Mouse (Mus musculus): ENCODE data around the gene Dcbld1. TPM values are rescaled to one million over a fixed set of nuclear protein-coding genes. Genes with fewer than 3 reads are reported as not detected.
"Not testable (repeated sequence)": the region's sequence is repeated elsewhere in the genome, so short reads cannot be mapped to it uniquely, and the experiment has no call there.

The Dcbld1 gene
- polyA plus RNA-seq, 1 experiment from 2014 or later = 3.5 TPM

DNA sequence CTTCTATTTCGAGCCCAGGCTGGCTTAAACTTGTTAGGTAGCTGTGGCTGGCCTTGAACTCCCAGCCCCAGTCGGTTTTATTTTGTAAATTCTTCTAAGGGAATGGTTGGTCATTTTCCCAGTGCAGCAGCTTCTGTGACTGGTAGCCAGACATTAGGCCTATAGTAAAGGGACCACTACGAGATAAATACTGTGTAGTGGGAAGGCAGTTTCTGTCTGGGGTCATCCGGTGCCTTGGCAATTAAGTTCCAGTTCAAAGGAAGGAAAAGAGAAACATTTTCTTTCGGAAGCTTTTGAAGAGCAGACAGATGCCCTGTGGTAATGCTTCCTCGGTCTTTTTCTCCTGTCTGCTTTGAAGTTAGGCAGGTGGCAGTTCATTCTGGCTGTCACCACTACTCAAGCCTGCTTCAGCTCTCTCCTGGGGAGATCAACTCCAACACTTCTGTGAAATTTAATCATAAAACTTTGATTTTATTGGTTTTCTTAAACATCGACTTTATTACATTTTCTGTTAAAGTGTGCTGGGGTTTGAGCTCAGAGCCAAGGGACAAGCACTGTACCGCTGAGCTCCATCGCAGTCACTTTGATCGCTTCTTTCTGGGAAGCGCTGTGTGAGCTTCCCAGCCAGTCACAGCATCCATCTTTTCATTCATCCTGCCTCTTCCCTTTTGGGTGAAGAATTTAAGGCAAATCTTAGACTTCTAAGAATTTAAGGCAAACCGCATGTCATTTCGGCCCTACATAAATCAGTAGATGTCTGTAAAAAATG, 24.9 kb downstream of the Dcbld1 start:
- peak; percentile 8 for DNase-seq (ENCODE audit: low spot score)

DNA sequence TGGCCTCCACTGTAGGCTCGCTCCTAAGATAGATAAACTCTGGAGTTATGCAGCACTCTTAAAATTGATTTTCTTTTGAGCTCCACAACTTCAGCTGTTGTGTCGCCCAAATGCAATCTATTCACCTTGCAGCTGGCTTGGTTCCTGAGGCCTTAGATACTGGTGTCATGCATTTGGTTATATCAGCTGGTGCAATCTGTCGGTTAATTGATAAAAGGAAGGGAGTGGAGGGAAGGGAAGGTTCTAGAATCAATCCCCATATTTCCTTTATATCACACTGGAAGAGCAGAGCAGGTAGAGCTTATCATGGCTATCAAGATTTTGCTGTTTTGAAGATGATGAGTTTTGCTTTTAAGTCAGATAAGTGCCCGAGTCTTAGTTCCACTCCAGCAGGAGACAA, 26.8 kb downstream of the Dcbld1 start:
- no peak for DNase-seq (ENCODE audit: low spot score)

- DNase-seq (ENCODE audit: low spot score) = no peak
Observed at GRCm38 (mm10) chr10:52264162-52264561, 30.7 kb downstream of the Dcbld1 start.

DNA sequence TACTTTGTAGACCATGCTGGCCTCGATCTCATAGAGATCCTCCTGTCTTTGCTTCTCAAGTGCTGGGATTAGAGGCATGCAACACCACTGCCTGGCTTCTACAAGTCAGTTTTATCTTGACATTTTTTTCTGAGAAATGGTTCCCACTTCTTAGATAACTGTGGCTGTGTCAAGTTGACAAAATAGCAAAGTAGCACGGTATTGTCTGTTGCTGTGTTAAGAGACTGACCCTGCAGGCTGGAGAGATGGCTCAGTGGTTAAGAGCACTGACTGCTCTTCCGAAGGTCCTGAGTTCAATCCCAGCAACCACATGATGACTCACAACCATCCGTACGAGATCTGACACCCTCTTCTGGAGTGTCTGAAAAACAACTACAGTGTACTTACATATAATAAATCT, 35.5 kb downstream of the Dcbld1 start:
- no peak for DNase-seq (ENCODE audit: low spot score)

- DNase-seq (ENCODE audit: low spot score) = no peak
Observed at GRCm38 (mm10) chr10:52271385-52271784, 38.0 kb downstream of the Dcbld1 start.

DNA sequence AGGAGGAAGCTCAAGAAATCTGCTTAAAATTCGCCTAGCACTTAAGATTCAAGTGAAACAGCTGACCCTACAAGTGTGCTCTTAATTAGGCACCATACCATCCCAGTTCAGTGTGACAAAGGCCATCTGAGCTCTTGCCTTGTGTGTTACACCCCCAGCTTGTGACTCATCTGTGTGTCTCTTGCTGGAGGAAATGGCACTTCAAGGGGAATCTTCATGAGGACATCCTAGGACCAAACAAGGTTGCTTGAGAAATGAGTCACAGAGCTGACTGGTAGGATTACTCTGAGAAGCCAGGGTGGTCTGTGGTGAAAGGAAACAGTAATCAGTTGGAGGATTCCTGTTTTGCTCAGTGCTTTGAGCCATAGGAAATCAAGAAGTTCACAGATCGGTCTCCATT, 39.6 kb downstream of the Dcbld1 start:
- DNase-seq (ENCODE audit: low spot score) = no peak

DNA sequence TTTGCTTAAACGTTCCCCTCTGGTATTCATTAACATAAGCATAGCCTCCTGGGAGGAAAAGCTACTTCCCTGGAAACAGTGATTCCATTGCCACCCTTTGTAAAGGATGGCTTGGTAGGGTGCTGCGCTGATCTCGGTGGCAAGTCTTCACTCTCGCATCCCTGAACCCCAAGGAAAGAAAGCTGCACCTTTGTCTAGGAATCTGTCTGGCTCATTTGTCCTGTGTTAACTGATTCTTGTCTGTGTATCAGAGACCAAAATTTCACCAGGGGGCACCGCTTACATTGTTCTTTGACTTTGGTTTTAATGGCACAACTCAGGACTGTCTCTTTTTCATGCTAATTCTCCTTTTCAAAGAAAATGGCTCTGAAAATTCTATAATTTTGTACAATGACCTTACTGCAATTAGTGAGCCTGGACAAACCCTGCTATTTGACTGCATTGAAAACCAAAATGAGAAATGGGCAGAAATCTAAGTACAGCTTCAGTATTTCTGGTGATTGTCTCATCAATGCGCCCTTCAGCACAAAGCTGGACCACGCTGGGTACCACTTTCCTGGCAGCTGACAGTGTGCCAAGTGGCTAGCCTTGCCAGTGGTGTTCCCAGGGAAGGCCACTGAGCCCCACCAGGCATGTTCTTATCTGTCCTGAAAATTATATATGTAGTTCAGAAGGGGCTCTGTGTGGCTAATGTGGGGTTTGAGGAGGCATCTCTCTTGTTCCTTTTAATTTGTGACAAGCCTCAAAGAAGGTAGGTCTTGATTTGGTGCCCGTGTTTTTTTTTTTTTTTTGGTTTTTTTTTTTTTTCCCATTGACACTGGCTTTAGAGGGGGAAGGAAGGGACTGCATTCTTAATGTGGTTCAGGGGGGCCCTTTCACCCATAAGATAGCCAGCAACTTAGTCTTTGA, 40.8 kb downstream of the Dcbld1 start:
- no peak for DNase-seq (ENCODE audit: low spot score)

DNA sequence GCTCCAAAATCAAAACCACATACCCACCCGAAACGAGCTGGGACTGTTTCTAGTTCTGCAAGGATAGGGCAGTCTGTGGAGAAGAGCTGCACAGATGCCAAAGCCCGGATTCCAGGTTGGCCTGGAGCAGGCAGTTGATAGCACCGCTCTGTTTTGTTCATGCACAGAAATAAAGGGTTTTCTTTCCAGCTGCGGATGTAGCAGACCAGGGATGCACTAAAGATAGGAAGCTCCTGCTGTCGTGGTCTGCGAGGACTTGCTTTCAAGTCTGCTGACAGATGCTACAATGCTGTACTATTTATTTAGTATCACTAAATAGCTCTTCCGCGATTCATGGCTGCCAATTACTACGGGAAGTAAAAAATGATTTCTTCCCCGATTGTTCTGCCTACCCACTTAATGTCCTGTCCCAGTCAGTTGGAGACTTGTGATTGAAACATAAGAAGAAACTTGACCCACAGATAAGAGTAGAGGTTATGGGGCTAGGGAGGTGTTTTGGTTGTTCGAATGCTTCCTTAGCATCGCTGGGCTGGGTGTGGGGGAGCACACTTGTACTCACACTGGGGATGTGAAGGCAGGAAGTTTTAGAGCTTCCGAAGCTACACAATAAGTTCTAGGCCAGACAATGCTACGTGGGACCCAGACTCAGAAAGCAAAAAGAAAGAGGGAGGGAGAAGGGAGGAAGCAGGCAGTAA, 41.6 kb downstream of the Dcbld1 start:
- DNase-seq (ENCODE audit: low spot score) = no peak

- DNase-seq (ENCODE audit: low spot score) = no peak
Observed at GRCm38 (mm10) chr10:52276579-52276978, 43.2 kb downstream of the Dcbld1 start.

GRCm38 (mm10) chr10:52277564-52277963, 44.1 kb downstream of the Dcbld1 start:
- not testable (repeated sequence) for DNase-seq (ENCODE audit: low spot score)

- no peak for DNase-seq (ENCODE audit: low spot score)
Observed at GRCm38 (mm10) chr10:52278011-52278434, 44.6 kb downstream of the Dcbld1 start.

DNA sequence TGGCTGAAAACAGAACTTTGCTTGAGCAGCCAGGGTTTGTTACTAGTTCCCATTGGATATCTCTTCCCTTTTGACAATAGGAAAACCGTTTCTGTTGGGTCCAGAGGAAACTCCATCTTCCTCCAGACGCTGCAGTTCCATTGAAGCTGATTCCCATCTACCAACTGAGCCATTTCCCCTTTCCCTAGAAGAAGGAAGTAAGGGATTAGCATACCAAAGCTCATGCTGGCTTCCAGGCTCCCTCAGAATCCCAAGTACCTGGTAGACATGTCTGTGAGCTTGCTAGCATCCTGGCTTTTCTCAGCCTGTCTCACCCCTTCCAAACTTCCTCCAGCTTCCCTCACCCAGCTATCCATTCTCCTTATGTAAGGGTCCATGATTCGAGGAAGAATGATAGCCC, 45.4 kb downstream of the Dcbld1 start:
- DNase-seq (ENCODE audit: low spot score) = no peak

DNA sequence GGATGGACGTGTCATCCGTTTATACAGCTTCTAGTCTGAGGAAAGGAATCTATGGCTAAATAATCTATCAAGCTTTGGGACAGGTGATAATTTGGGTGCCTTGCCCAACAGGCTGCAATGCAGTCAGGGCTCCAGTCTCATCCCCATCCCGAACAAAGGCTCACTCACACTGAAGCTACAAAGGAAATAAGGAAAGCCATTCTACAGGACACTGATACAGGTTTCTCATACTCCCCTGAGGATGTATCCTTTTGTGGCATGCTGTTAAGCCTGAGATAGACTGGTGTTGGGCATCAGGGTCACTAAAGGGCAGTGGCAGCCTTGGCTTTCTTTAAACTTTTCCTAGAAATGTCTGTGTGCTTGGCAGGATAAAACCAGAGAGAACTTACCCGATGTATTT, 46.5 kb downstream of the Dcbld1 start:
- DNase-seq (ENCODE audit: low spot score) = no peak

DNA sequence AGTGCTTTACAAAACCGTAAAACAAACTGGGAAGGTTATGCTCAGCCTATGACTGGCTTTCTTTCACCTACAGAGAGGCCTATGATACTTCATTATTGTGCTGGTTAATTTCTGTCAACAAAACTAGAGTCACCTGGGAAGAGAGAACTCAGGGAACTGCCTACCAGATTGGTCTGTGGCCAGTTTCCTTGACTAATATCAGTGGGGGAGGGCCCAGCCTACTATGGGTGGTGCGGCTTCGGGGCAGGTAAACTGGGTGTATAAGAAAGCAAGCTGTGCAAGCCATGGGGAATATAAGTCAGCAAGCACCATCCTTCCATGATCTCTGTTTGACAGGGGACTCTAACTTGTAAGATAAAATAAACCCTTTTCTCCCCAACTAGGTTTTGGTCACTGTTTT, 47.2 kb downstream of the Dcbld1 start:
- DNase-seq (ENCODE audit: low spot score) = no peak

DNA sequence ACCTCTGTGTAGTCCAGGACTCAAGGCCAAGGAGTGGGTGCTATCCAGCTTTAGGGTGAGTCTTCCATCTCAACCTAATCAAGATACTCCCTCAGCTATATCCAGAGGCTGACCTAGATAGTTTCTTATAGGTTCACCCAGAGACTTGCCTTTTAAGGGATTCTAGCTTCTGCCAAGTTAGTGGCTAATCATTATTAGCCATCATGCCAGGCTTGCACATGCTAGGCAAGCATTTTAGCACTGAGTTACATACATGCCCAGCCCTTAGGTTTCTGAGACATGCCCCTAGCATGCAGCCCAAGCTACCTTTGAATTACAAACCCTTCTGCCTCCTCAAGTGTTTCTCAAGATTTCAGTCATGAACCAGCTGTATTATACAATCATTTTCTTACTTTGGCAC, 47.9 kb downstream of the Dcbld1 start:
- DNase-seq (ENCODE audit: low spot score) = no peak

GRCm38 (mm10) chr10:52284578-52284977, 51.2 kb downstream of the Dcbld1 start:
- peak; percentile 8 for DNase-seq (ENCODE audit: low spot score)

- DNase-seq (ENCODE audit: low spot score) = no peak
Observed at GRCm38 (mm10) chr10:52287852-52288533, 54.6 kb downstream of the Dcbld1 start.

DNA sequence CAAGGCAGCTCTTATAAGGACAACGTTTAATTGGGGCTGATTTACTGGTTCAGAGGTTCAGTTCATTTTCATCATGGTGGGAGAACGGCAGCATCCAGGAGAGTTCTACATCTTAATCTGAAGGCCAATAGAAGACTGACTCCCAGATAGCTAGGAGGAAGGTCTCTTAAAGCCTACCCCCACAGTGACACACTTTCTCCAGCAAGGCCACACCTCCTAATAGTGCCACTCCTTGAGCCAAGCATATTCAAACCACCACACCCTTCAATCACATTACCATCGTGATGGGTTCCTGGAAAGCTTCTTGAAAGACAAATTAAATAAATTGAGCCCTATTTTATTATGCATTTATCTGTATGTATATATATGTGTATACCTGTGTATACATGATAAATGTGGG, 55.8 kb downstream of the Dcbld1 start:
- DNase-seq (ENCODE audit: low spot score) = no peak

DNA sequence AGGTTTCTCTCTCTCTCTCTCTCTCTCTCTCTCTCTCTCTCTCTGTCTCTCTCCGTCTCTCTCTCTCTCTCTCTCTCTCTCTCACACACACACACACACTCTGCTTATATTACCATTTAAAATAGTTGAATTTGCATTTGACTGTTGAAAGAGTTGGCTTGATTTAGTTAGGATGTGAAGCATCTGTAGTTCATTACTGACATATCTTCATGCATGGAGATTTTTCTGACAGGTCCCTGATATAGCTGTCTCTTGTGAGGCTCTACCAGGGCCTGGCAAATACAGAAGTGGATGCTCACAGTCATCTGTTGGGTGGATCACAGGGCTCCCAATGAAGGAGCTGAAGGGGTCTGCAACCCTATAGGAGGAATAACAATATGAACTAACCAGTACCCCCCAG, 59.0 kb downstream of the Dcbld1 start:
- not testable (repeated sequence) for DNase-seq (ENCODE audit: low spot score)

DNA sequence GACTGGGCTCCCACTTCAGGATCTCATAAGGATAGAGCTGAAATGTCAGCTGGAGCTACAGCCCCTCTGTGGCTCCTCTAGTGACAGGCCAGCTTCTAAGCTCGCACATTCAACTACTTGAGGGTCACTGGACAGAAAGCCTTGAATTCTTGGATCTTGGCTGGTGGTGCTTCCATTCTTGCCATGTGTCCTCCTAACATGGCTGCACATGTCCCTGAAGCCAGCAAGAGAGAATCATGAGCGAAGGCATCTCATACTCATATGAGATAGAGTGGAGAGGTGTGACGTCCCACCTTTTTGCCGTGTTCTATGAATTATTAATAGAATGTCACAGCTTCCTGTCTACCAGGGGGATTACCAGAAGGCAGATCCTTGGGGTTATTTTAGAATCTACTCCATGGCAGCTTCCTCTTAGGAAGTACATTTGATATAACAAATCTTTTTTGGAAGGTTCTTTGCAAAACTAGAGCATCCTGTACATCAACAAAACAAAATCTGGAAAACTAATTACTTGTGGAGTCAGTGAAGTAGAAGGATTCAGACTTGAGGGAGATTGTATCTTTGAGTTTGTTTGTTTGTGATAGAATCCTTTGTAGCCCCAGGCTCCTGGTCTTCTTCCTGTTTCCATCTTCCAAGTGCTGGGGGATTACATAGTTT, 60.6 kb downstream of the Dcbld1 start:
- DNase-seq (ENCODE audit: low spot score) = no peak

DNA sequence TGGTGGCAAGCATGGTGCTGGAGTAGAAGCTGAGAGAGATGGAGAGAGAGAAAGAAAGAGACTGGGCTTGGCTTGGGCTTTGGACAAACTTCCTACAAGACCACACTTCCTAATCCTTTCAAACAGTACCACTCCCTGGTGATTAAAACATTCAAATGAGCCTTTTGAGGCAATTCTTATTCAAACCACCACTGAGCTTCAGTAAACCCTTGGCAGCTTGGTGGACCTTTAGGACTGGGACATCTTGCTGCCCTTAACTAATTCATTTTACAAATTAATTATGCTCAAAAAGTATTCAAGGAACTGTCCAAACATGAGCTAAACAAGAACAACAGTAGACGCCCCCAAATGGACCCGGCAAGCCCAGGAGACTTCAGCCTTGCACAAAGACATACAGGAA, 62.5 kb downstream of the Dcbld1 start:
- DNase-seq (ENCODE audit: low spot score) = no peak
